Mouse (Mus musculus) liver, adult 2 months (tissue): ENCODE results near the gene Cd79b.

ENCODE experiments used
- CTCF ChIP-seq: fragments of 200-500 bp; IDR thresholded peaks from 2 replicates; pipeline ENCODE4 v1.5.1; 2011; ENCODE audit warnings: low read depth, low read length, control low read depth
- POLR2A ChIP-seq: fragments of 200-500 bp; IDR thresholded peaks from 2 replicates; pipeline ENCODE4 v1.6.1; 2011; ENCODE audit warnings: low read length, control low read depth; ENCODE audit not compliant: insufficient read depth; ENCODE audit errors: extremely low read depth

DNA sequence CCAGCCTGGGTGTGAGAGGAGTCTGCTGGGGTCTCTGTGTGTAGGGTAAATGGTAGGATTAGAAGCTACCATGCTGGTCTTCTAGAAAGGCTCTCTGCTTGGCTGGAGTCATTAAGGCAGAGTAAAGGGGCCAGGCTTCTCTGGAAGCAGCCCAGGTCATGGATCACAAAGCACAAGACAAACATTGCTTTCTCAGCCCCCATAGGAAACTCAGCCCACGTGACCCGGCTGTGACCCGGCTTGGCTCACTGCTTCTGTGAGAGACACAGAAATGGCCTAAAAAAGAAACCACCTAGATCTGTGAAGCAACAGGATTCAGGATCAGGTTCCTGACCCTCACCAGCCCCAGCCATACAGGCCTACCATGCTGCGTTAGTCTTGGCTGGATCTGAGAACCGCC lies 10.3 kb upstream of the Cd79b start:
- no peak for TF ChIP-seq POLR2A
- no peak for TF ChIP-seq CTCF
